Mouse (Mus musculus) kidney, postnatal 0 days (tissue): Measurements from ENCODE around the gene Castor1. TPM values are rescaled to one million over a fixed set of nuclear protein-coding genes. Genes with fewer than 3 reads are reported as not detected.
A peak's percentile ranks its signal among the peaks of the same experiment; 100 is the strongest.

Experiments used
- ATAC-seq: fragments of 200-750 bp; cut with Nextera tagmentation; replicated peaks from 2 replicates; pipeline ENCODE4 v1.8.0; 2017; ENCODE audit warnings: low read depth, moderate number of reproducible peaks, moderate TSS enrichment, moderate library complexity; ENCODE audit not compliant: low FRiP score
- DNase-seq: peaks from one replicate; pipeline ENCODE4 v3.0.0-alpha.2; 2016; ENCODE audit warnings: low spot score
- H3K27ac ChIP-seq: fragments of 300-500 bp; sonication (generic); 2 replicates; pipeline ENCODE4 v1.5.1; 2014; ENCODE audit warnings: mild to moderate bottlenecking
- H3K27me3 ChIP-seq: fragments of 300-500 bp; sonication (generic); 2 replicates; pipeline ENCODE4 v1.6.1; 2014; ENCODE audit warnings: low read length, mixed read lengths; ENCODE audit not compliant: insufficient read depth
- H3K36me3 ChIP-seq: fragments of 300-500 bp; sonication (generic); 2 replicates; pipeline ENCODE4 v1.6.1; 2014; ENCODE audit warnings: low read length, mixed read lengths; ENCODE audit not compliant: insufficient read depth
- H3K4me1 ChIP-seq: fragments of 300-500 bp; sonication (generic); replicated peaks from 2 replicates; pipeline ENCODE4 v1.6.1; 2014; ENCODE audit warnings: antibody characterized with exemption, low read length, mixed read lengths; ENCODE audit not compliant: insufficient read depth
- H3K4me2 ChIP-seq: fragments of 300-500 bp; sonication (generic); 2 replicates; pipeline ENCODE4 v1.6.1; 2014; ENCODE audit warnings: mild to moderate bottlenecking, low read length, moderate library complexity, mixed read lengths
- H3K4me3 ChIP-seq: fragments of 300-500 bp; sonication (generic); replicated peaks from 2 replicates; pipeline ENCODE4 v1.5.1; 2014; ENCODE audit warnings: low read depth, low read length
- H3K9ac ChIP-seq: fragments of 300-500 bp; sonication (generic); 2 replicates; pipeline ENCODE4 v1.6.1; 2014; ENCODE audit warnings: low read depth, low read length
- H3K9me3 ChIP-seq: fragments of 300-500 bp; sonication (generic); replicated peaks from 2 replicates; pipeline ENCODE4 v1.6.1; 2016; ENCODE audit warnings: low read length, inconsistent platforms, mixed read lengths
- CTCF ChIP-seq: IDR thresholded peaks from 2 replicates; pipeline ENCODE4 v1.5.1; 2016; ENCODE audit warnings: antibody characterized with exemption, low read depth, mild to moderate bottlenecking, moderate library complexity
- WGBS: fragments of 180-500 bp; shearing (Covaris S2); extraction: QIAGEN DNeasy Blood & Tissue Kit; methylation state at CpG from one replicate; pipeline ENCODE4 v1.1.7; 2014; 5-methylcytosine and 5-hydroxymethylcytosine counted together
- polyA plus RNA-seq: library from polyadenylated mRNA; unstranded; fragments of >200 nt; fragmentation: Nextera tagmentation; extraction: Ambion mirVana; gene quantifications from 2 replicates; pipeline ENCODE4 v1.2.1, GENCODE M21; 2015

The Castor1 gene
- polyA plus RNA-seq, 1 experiment from 2014 or later, result 6.5 TPM

- Histone ChIP-seq H3K4me1 (no peaks in the 10 kb centered on the region; the same call in 1 of the 2 replicates), H3K27me3 (no peaks in the 10 kb centered on the region), H3K27ac (no peak overlapping the region), H3K4me2 (no peak overlapping the region), H3K36me3 (no peaks in the 10 kb centered on the region), H3K4me3 (no peak overlapping the region), H3K9ac (no peak overlapping the region), H3K9me3 (no peaks in the 10 kb centered on the region)
- peak; percentile 89 for TF ChIP-seq CTCF
- WGBS, result 54% methylated on average over 28 of the region's 28 CpGs
- ATAC-seq (no peak), DNase-seq (peak; percentile 66)
These were observed 2.7 kb downstream of the Castor1 start for GRCm38 (mm10) chr11:4220443-4221400.

GRCm38 (mm10) chr11:4222046-4222950, 4.3 kb downstream of the Castor1 start:
- Histone ChIP-seq H3K9me3 (no peaks in the 10 kb centered on the region), H3K9ac (no peak overlapping the region), H3K4me3 (no peak overlapping the region), H3K4me2 (no peak overlapping the region), H3K36me3 (no peaks in the 10 kb centered on the region), H3K27me3 (no peaks in the 10 kb centered on the region), H3K27ac (no peak overlapping the region), H3K4me1 (no peaks in the 10 kb centered on the region; the same call in 1 of the 2 replicates)
- no peak for ATAC-seq
- 67% methylated on average over 17 of the region's 17 CpGs for WGBS
- no peak for DNase-seq
- no peak for TF ChIP-seq CTCF

GRCm38 (mm10) chr11:4223393-4224188, 5.6 kb downstream of the Castor1 start:
- DNase-seq (no peak), ATAC-seq (no peak)
- H3K4me2 ChIP-seq, result no peak overlapping the region

GRCm38 (mm10) chr11:4224223-4224622, 6.2 kb downstream of the Castor1 start:
- Histone ChIP-seq H3K4me3 (no peak overlapping the region), H3K9me3 (no peaks in the 10 kb centered on the region), H3K4me1 (no peaks in the 10 kb centered on the region), H3K27me3 (no peaks in the 10 kb centered on the region), H3K4me2 (no peak overlapping the region), H3K9ac (no peak overlapping the region), H3K27ac (no peak overlapping the region), H3K36me3 (no peaks in the 10 kb centered on the region)
- TF ChIP-seq CTCF, result no peak
- DNase-seq (no peak), ATAC-seq (no peak)
- WGBS, result 62% methylated on average over 2 of the region's 2 CpGs

More at GRCm38 (mm10) chr11:4223393-4224188, 5.6 kb downstream of the Castor1 start:
- WGBS, result 44% methylated on average over 5 of the region's 7 CpGs
- no peak overlapping the region for H3K4me3 ChIP-seq
- no peak overlapping the region for H3K27ac ChIP-seq
- no peak for TF ChIP-seq CTCF
- H3K9me3 ChIP-seq, result no peaks in the 10 kb centered on the region
- no peaks in the 10 kb centered on the region for H3K4me1 ChIP-seq
- H3K27me3 ChIP-seq, result no peaks in the 10 kb centered on the region
- H3K36me3 ChIP-seq, result no peaks in the 10 kb centered on the region
- no peak overlapping the region for H3K9ac ChIP-seq

GRCm38 (mm10) chr11:4226569-4227325, 8.7 kb downstream of the Castor1 start:
- H3K9ac ChIP-seq, result no peak overlapping the region
- no peak overlapping the region for H3K27ac ChIP-seq
- 75% methylated on average over 5 of the region's 5 CpGs for WGBS
- ATAC-seq, result no peak
- no peak overlapping the region for H3K4me2 ChIP-seq
- no peaks in the 10 kb centered on the region for H3K9me3 ChIP-seq
- no peaks in the 10 kb centered on the region for H3K4me1 ChIP-seq
- H3K36me3 ChIP-seq, result no peaks in the 10 kb centered on the region
- TF ChIP-seq CTCF, result no peak
- no peaks in the 10 kb centered on the region for H3K27me3 ChIP-seq
- no peak for DNase-seq
- no peak overlapping the region for H3K4me3 ChIP-seq
